Mouse (Mus musculus) common myeloid progenitor, adult 5-6 weeks (primary cell): ENCODE measurements at regions not wholly inside any gene's neighbourhood (a gene's known extent, or its start where the extent isn't known, plus 50 kb on each side); places are given as distances from the start of the nearest gene placed in this dataset.
A peak's percentile ranks its signal among the peaks of the same experiment; 100 is the strongest.

Experiments
- ATAC-seq: replicated peaks from 2 replicates; pipeline ENCODE4 v1.8.0; 2016; ENCODE audit warnings: low read depth, mild to moderate bottlenecking, moderate TSS enrichment, inconsistent platforms; ENCODE audit not compliant: poor library complexity, severe bottlenecking

DNA sequence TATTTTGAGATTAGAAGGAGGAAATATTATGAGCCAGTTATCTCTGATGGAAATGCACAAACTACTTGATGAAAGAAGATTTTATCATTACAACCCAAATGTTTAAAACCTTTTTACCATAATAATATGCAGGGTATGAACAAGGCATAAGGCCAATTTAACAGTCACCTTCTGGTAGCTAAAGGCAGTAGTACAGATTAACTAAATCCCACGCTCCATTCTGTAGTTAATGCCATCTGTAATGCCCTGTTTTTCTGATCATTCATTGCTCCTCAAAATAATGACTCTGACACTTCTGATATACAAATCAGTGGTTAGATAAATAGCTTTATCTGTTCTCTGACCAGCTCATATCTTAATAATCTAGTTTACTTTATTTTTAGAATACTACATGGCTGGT, 987.8 kb downstream of the Pcdh7 start:
- no peak for ATAC-seq

DNA sequence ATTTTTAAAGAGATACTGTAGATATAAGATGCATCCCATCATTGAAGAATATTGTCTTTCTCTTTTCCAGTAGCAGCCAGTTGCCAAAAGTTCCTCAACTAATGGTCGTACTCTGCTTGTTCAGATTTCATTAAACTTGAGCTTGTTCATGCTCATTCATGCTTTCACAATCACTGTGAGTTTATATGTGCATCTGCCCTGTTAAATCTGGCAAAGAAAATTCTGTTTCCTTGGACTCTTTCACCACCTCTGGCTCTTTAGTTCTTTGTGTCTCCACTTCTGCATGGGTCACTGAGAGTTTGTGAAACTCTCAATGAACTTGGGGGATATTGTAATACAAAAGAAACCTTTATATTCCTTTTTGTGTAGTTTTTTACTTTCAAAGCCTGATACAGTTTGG, 994.6 kb downstream of the Pcdh7 start:
- no peak for ATAC-seq

GRCm38 (mm10) chr5:58733366-58733765, 1015.6 kb downstream of the Pcdh7 start:
- ATAC-seq: no peak

DNA sequence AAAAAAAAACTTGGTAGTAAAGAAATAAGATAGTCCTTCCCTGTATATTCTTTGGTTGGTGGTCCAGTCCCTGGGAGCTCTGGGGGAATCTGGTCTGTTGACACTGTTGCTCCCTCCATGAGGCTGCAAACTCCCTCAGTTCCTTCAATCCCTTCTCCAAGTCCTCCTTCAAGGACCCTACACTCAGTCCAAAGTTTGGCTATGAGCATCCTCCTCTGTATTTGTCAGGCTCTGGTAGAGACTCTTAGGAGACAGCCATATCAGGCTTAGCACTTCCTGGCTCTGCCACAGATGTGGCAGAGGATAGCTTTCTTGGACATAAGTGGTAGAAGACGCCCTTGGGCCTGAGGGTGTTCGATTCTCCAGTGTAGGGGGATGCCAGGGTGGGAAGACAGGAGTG, 1016.2 kb downstream of the Pcdh7 start:
- ATAC-seq: no peak

- ATAC-seq: peak; percentile 98
These were observed 1018.8 kb downstream of the Pcdh7 start for GRCm38 (mm10) chr5:58736610-58737009.

DNA sequence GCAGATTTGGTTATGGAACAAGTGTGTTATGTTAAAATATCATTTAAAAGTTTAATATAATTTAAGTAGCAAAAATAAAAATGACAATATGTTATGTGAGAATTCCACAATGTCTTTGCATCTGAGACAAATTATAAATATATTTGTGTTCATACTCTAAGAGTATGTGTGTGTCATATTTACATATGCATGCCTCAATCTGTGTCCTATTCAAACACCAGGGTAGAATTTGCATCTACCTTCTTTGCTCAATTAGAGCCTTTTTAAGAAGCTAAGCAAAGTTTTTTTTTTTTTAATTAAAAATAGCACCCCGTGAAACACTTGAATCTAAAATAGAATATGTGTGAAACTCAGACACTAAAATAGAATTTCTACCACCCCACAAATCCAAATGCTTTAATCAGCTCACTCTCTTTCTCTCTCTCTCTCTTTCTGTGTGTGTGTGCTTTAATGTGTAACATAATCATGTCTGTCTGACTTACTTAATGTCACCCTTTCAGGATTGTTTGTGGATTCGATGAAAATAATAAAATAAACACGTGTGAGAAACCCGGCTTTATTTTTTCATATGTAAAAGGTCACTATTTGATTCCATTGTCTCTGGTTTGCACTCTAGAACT, 1019.6 kb downstream of the Pcdh7 start:
- ATAC-seq: no peak

DNA sequence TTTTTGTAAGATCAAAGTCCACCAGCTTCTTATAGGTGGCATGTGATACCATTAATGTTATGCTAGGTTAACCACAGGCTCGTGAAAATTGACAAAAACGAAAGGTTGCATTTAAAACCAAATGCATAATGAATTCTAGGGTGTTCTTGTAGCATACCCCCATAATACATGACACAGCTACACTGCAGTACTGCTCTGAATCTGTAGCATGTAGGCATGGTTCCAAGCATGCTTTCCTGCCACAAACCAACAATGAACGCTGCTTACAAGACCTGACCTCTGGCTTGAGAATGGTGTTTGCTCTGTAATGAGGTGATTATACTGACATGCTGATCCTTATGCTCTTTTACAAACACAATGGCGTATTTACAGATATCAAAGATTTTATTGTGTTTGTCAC, 1020.3 kb downstream of the Pcdh7 start:
- ATAC-seq: no peak

DNA sequence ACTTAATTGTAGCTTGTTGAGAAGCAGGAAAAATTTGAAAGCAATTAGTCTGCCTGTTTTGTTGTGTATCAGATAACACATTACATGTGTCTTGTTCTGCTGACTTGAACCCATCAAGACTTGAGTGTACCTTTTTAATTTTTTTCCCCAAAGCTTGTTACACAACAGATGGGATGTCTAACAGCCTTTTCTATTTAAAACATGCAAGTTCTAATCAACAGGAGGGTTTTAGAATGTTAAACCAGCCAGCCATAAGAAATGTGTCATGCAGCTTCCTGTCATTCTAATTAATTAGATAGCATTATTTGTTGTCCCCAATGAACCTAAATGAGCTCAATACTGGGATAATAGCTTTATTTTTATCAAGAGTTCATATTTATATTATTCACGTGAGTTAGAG, 1023.0 kb downstream of the Pcdh7 start:
- no peak for ATAC-seq

DNA sequence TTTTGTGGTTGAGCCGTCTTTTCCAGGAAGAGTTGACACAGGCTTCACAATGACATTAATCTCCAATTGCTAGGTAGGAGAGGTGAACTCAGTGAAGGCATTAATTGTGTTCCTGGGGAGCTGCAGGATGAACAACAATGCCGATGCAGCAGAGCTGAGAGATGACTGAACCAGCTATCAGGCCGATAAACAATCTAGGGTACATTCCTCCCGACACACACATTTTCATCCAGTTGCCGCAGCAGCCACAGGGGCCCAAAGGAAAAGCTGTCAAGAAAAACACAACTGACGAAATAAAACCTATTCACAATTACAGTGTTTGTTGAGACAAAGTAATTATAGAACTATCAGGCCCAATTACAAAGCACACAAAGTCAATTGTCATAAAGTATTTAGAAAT, 1029.9 kb downstream of the Pcdh7 start:
- ATAC-seq: no peak

- ATAC-seq: no peak
These were observed 1034.0 kb downstream of the Pcdh7 start for GRCm38 (mm10) chr5:58751777-58752176.
